Mouse (Mus musculus) MEL-GATA-1-ER (cell line): ENCODE data around the gene Ppp1r13l.
A peak's percentile ranks its signal among the peaks of the same experiment; 100 is the strongest.

Experiments
- DNase-seq: peaks from one replicate; pipeline ENCODE4 v3.0.0-alpha.2; 2012; ENCODE audit warnings: low read depth; ENCODE audit errors: extremely low read depth

Gene Ppp1r13l

GRCm38 (mm10) chr7:19410766-19411344 is 51.3 kb downstream of the Ppp1r13l start:
- no peak for DNase-seq

- DNase-seq, result no peak
Measured at GRCm38 (mm10) chr7:19411783-19412182, 52.2 kb downstream of the Ppp1r13l start.

- DNase-seq, result no peak
Measured at GRCm38 (mm10) chr7:19413525-19413924, 54.0 kb downstream of the Ppp1r13l start.

GRCm38 (mm10) chr7:19416590-19416989 is 57.0 kb downstream of the Ppp1r13l start:
- DNase-seq, result no peak

GRCm38 (mm10) chr7:19420121-19420520 is 60.6 kb downstream of the Ppp1r13l start:
- no peak for DNase-seq

GRCm38 (mm10) chr7:19420821-19421636 is 61.5 kb downstream of the Ppp1r13l start:
- DNase-seq, result peak; percentile 85

- no peak for DNase-seq
Measured at GRCm38 (mm10) chr7:19423083-19423482, 63.5 kb downstream of the Ppp1r13l start.

- DNase-seq, result no peak
Measured at GRCm38 (mm10) chr7:19424051-19424450, 64.5 kb downstream of the Ppp1r13l start.

GRCm38 (mm10) chr7:19426349-19426748 is 66.8 kb downstream of the Ppp1r13l start:
- DNase-seq, result no peak

- no peak for DNase-seq
Measured at GRCm38 (mm10) chr7:19426888-19427287, 67.3 kb downstream of the Ppp1r13l start.
